Mouse (Mus musculus): ENCODE data around the gene Ggt6.

DNA sequence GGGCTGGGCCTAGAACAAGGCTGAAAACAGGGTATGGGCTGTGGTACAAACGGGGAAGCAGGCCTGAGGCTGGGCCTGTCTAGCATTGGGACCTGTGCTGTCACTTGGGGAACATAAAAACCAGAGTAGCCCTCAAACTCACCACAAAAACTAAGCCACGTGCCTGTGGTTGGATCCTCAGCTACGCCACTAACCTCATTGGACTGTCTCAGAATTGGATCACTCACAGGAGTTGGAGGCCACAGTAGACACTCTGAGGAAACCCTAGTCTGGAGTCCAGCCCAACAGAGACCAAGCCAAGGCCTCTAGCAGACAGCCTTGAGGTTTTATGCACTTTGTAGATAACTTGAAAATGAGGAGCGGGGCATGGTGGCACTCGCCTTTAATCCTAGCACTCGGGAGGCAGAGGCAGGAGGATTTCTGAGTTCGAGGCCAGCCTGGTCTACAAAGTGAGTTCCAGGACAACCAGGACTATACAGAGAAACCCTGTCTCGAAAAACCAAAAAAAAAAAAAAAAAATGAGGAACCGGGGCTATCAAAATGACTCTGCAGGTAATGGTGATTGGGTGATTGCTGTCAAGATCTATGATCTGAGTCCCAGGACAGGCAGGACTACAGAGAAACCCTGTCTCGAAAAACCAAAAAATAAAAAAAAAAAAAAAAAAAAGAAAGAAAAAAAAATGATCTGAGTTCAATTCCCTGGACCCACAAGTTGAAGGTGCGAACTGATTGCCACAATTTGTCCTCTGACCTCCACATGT, 13.6 kb upstream of the Ggt6 start:
- TF ChIP-seq GATA1 (IDR thresholded peaks at IDR 0.05; ENCODE audit: borderline replicate concordance, low read length) (no peak), FLI1 (IDR thresholded peaks at IDR 0.05; ENCODE audit: low read length) (no peak)
